Mouse (Mus musculus) layer of hippocampus, postnatal 14 days (tissue): ENCODE data around the gene Snx9. TPM values are rescaled to one million over a fixed set of nuclear protein-coding genes. Genes with fewer than 3 reads are reported as not detected.

ENCODE experiments used
- DNase-seq, 2 experiments: peaks; one replicate each; pipeline ENCODE4 v3.0.0; 2021 to 2022; ENCODE audit warnings: low spot score in 2 of 2, mixed read lengths in 1 of 2
- total RNA-seq, 2 experiments: library from RNA; stranded (reverse); gene quantifications; 2 replicates each; pipeline ENCODE4 v1.2.3; 2021

The Snx9 gene
- total RNA-seq, 2 experiments from 2014 or later, result 13.4 to 13.7 TPM

DNA sequence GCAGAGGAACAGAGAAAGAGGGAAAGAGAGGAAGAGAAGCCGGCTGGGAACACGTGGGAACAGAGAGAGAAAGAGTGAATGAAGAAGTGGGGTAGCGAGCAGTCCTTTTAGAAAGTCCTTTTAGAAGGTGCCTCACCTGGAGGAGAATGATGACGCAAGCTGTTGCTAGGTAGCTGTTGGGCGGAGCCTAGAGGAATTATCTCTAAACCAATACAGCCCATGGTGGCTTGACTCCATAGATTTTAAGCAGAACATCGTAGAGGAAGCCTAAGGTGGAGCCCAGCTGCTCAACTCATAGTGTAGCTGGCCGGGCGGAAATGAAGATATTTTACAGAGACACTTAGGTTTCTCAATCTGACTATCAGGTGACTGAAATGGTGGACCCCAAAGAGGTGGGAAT is 122.6 kb downstream of the Snx9 start:
- DNase-seq, result no peak

DNA sequence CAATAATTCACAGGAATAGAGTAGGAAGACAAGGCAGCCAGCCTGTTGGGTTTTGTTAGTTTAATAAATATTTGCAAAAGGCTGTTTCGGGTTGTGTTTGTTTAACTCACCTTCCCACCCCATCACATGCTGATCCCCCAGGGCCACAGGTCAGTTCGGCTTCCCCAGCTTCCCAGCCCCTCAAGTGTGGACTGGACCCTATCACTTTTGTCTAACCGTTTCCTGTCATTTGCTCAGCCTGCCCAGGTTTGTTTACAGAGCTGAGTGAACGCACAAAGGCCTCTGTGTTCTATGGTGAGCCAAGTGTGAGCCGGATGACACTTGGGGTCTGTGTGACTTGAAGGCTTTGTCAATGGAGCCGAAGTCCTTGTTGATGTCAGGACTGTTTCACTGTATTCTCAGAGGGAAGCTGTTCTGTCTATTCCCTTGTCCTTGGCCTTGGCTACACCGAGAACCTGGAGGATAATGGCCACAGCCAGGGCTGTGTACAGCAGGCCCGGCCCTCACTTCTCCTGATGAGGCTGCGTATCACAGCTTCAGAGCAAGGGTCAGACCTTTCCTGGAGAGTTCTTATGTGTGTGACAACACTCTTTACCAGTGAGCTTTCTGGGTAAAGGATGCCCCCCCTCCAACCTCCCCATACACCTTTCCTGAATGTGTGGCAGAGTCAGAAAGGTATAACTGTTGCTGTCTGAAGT is 124.1 kb downstream of the Snx9 start:
- no peak for DNase-seq

DNA sequence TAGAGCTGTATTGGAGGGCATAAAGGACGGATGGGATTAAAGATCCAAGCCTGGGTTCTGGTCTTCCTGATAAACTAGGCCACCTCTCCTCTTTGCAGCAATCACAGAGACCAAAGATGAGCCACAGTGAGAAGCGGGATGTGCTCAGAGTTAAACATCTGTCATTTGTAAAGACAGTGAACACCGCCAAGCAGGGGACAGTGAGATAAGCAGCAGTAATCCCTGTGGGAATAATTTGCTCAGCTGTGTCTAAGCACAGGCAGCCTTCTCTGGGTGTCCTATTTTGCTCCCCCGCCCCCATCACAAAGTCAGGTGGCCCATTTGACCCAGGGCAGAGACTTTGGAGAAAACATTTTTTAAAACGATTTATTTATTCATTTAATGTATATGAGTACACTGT is 125.6 kb downstream of the Snx9 start:
- DNase-seq, result no peak

DNA sequence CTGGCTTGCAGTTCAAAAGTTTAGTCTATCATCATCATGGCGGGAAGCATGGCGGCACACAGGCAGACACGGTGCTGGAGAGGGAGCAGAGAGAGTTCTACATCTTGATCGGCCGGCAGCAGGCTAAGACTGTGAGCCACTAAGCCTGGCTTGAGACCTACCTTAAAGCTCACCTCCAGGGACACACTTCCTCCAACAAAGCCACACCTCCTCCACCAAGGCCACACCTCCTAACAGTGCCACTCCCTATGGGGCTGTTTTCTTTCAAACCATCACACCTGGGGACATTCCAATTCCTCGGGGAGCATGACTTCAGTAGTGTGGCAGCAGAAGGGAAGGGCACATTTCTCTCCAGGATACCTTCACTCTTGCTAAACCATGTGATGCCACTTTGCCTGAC is 127.4 kb downstream of the Snx9 start:
- DNase-seq, result no peak

DNA sequence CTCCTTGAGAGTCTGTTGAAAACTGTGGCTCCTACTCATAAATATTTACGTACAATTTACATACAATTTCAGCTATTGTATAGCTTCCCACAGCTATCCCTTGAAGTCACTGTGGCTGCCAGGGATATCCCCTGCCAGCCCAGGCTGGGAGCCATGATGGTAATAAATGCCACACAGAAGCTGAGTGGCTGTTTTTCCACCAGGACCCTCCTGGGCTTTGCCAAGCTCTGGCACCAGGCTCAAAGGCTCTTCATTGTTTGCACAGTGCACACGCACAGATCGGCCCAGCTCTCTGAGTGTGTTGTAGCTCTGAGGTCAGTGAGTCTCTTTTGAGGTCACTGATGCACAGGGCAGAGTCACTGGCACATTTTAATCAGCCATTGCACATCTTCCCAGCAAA is 128.1 kb downstream of the Snx9 start:
- peak in 1 of 2 experiments; percentile 24 for DNase-seq

DNA sequence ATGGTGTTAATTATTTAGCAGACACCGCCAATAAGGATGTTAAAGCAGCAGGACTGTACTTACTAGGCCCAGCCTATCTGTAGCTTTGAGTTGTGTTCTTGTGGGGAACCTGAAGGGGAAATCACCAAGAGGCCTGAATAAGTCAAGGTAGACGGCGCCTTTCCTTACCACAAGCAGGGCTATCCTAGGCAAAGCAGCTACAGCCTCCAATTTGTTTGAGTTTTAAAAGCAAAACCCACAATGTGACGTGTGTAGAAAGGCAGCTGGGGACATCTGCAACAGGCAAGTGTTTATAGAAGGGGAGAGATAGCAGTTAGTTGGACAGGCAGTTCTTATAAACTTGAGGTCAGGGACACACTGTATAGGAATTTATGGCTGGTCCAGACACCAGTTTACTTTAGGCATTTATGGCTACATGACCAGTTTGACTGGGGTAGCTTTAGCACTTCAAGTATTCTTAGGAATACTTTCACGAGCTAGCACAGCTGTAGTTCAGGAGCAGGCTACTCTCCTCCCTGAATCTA is 129.2 kb downstream of the Snx9 start:
- DNase-seq, result no peak

- no peak for DNase-seq
These were observed 132.4 kb downstream of the Snx9 start for GRCm38 (mm10) chr17:5973536-5973935.

DNA sequence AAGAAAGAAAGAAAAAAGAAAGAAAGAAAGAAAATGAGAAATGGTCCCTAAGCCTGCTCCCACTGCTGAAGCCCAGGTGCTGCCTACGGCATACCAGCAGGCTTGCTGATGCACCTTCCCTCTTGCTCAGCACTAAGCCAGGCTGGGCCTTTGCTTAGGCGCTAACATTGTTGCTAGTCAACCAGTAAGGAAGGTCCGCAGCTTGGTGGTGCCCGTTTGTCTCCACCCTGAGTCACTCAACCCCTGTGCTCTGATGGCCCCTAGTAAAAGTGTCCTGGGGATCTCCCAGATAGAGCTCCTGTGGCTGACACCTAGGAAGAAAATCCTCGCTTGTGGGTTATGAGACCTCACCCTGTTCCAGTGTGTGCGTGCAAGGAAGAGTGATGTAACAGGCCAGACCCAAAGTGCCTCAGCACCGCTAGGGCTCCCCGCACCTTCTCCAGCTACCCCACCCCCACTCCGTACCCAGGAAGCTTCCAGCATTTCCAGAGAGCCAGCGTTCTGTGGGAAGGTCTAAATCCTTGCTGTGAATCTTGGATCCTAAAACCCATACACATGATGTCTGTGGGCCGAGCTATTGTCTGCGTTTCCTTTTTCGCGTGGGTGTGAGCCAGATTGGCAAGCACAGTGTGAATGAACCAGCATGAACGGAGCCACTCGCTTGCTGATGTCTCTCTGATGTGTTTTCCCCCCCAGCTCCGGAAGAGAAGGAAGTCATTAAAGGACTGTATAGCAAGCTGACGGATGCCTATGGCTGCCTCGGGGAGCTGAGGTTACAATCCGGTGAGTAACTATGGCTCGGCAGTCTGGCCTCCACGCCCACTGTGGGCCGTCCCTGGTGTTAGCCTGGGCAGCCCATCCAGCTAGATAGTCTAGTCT is 134.2 kb downstream of the Snx9 start:
- DNase-seq, result peak; percentile 73 to 89

GRCm38 (mm10) chr17:5976221-5977055 is 135.3 kb downstream of the Snx9 start:
- peak in 1 of 2 experiments; percentile 24 for DNase-seq

GRCm38 (mm10) chr17:5977056-5977920 is 136.2 kb downstream of the Snx9 start:
- no peak for DNase-seq

DNA sequence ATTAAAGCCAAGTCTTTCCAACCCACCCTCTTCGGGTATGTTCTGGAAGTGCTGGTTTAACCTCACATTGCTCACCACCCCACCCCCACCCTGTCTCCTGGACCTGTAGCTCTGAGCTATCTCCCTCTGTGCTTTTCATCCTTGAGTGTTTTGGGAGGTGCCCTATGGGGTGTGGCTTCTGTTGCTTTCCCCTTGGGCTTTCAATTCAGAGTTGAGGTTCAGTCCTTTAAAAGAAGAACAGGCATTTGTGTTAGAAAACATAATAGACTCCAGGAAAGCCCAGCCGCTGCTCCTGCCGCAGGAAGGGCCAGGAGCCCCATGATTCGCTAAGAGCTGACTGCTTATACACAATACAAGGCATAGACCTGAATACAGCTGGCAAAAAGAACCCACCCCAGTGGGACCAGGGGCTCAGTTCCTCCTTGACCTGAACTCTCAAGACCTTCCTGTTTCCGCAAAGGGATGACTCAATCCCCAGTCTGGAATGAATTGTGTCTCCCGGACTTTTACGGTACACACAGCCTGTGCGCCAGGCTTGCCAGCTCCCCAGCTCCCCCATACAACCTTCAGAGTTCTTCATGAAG is 136.9 kb downstream of the Snx9 start:
- no peak for DNase-seq

DNA sequence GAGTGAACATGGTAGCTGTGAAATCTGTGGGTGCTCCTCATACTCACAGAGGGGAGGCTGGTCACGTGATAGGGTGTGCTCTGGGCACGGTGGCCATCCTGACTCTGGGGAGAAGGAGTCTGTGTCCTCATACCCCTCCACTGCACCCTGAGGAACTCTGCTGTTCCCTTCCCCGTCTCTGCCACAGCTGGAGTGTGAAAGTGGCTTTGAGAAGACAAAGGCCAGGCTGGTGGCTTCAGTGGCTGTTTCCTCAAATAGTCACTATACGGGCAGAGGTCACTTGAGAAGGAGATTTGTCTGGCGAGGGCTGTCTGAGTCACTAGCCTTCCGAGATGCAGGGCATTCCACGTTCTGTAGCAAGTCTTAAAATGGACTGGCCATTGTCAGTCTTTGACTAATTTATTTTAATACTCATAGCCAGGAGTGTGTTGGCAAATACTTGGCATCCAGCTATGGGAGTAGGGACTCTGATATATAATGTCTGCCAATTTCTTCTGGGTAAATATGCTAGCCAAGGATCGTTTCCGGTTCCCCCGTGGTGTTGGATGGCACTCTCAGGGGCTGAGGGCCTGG is 137.5 kb downstream of the Snx9 start:
- DNase-seq, result no peak

DNA sequence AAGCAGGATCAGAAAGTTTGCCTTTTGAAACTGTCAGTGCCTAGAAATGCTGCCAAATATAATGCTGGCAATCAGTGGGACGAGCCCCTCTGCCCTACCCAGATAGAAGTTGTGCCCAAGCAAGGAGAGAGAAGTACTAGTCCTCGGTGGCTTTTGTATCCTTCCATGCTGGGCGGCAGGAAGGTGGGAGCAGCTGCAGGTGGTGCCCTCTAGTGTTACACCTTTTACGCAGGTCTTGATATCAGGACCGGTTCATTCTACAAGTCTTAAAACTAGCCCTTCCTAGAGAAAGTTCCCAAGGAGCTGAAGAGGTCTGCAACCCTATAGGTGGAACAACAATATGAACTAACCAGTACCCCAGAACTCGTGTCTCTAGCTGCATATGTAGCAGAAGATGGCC is 139.7 kb downstream of the Snx9 start:
- DNase-seq, result no peak

Other genes with a start within 250 kb of the Snx9 start
- 10 to 100 TPM; 47.4 to 52.1 TPM for gene Synj2, start 100.0 kb downstream of the Snx9 start, total RNA-seq
- 10 to 100 TPM; 15.6 to 17.8 TPM for gene Serac1, start 238.4 kb downstream of the Snx9 start, total RNA-seq
- gene Gtf2h5, start 238.5 kb downstream of the Snx9 start, total RNA-seq, result 100 to 1,000 TPM; 153 to 155 TPM